8 mouse cellular contexts compared by ENCODE assay signal in genomic region chr14:121697143-121697680, GRCm38 (mm10).
A peak's percentile ranks its signal among the peaks of the same experiment; 100 is the strongest.
DNase-seq lines count a peak whose midpoint lies in the region; ATAC-seq lines count a peak whose summit lies in the region.

No protein-coding gene starts in this region.

- DNase-seq in frontal cortex, postnatal 14 days (ENCODE audit: low spot score in 2 of 2): no peak
- DNase-seq in B cell, adult 2 months: peak; percentile 19 to 27
- DNase-seq in thymus, postnatal 25 days: no peak
- no peak for DNase-seq in thymus, postnatal 0 days (ENCODE audit: low spot score)
- DNase-seq in adrenal gland, adult 18-20 months (ENCODE audit: low spot score in 2 of 2): no peak

- ATAC-seq in frontal cortex, adult (ENCODE audit: low TSS enrichment): 0 out of 2 replicates have a peak, but pooled peaks have one; percentile 13
- ATAC-seq in heart, embryonic 16.5 days (replicated peaks; ENCODE audit: extremely low read depth, insufficient read depth, low FRiP score): no peak
- peak; percentile 40; the same call in 1 of the 2 replicates for ATAC-seq in megakaryocyte progenitor cell, adult 5-6 weeks (replicated peaks; ENCODE audit: poor library complexity)

- 42% methylated on average over 9 of the region's 9 CpGs for WGBS in heart, embryonic 16.5 days

- peak overlapping the region; percentile 83 for H3K27ac ChIP-seq in heart, embryonic 16.5 days (ENCODE audit: low read length)

- no peaks in the 10 kb centered on the region for H3K9me3 ChIP-seq in heart, embryonic 16.5 days (replicated peaks; ENCODE audit: control insufficient read depth, low read length)

- H3K9ac ChIP-seq in heart, embryonic 16.5 days (ENCODE audit: low read length): peak overlapping the region; percentile 27; the same call in 1 of the 2 replicates

- peak overlapping the region; percentile 73 for H3K4me2 ChIP-seq in heart, embryonic 16.5 days (ENCODE audit: low read depth, low read length)

- H3K36me3 ChIP-seq in heart, embryonic 16.5 days (ENCODE audit: control insufficient read depth, insufficient read depth): no peaks in the 10 kb centered on the region

- H3K4me1 ChIP-seq in heart, embryonic 16.5 days (ENCODE audit: control insufficient read depth, insufficient read depth, low read length): peaks cover 11% of the 10 kb centered on the region

- no peaks in the 10 kb centered on the region for H3K27me3 ChIP-seq in heart, embryonic 16.5 days (ENCODE audit: control insufficient read depth, insufficient read depth, low read length)

- peak overlapping the region; percentile 55 for H3K4me3 ChIP-seq in heart, embryonic 16.5 days (ENCODE audit: low read length)

Comparison
In these comparisons a context has a peak if more than half of its experiments do, and no peak if none do; other contexts are left out.
1. DNase-seq: peak in B cell, adult 2 months (2 of 2); none in frontal cortex, postnatal 14 days (0 of 2), thymus, postnatal 25 days (single experiment), thymus, postnatal 0 days (single experiment) and adrenal gland, adult 18-20 months (0 of 2).